Mouse (Mus musculus) heart, embryonic 16.5 days (tissue): ENCODE measurements around the gene Rap1a. TPM values are rescaled to one million over a fixed set of nuclear protein-coding genes. Genes with fewer than 3 reads are reported as not detected.
A peak's percentile ranks its signal among the peaks of the same experiment; 100 is the strongest.

ENCODE experiments used
- ATAC-seq: fragments of 200-750 bp; cut with Nextera tagmentation; replicated peaks from 2 replicates; pipeline ENCODE4 v1.8.0; 2017; ENCODE audit warnings: moderate number of reproducible peaks; ENCODE audit not compliant: insufficient read depth, low FRiP score; ENCODE audit errors: extremely low read depth
- H3K27ac ChIP-seq: fragments of 300-500 bp; sonication (generic); 2 replicates; pipeline ENCODE4 v1.5.1; 2014; ENCODE audit warnings: mild to moderate bottlenecking, low read length, control low read depth, moderate library complexity
- H3K27me3 ChIP-seq: fragments of 300-500 bp; sonication (generic); 2 replicates; pipeline ENCODE4 v1.6.1; 2014; ENCODE audit warnings: low read length, mixed read lengths; ENCODE audit not compliant: control insufficient read depth, insufficient read depth
- H3K36me3 ChIP-seq: fragments of 300-500 bp; sonication (generic); 2 replicates; pipeline ENCODE4 v1.6.1; 2014; ENCODE audit not compliant: control insufficient read depth, insufficient read depth
- H3K4me1 ChIP-seq: fragments of 300-500 bp; sonication (generic); 2 replicates; pipeline ENCODE4 v1.6.1; 2014; ENCODE audit warnings: low read length, mixed read lengths; ENCODE audit not compliant: control insufficient read depth, insufficient read depth
- H3K4me2 ChIP-seq: fragments of 300-500 bp; sonication (generic); 2 replicates; pipeline ENCODE4 v1.6.1; 2014; ENCODE audit warnings: low read depth, mild to moderate bottlenecking, control low read depth, low read length
- H3K4me3 ChIP-seq: fragments of 300-500 bp; sonication (generic); 2 replicates; pipeline ENCODE4 v1.5.1; 2014; ENCODE audit warnings: mild to moderate bottlenecking, control low read depth, low read length
- H3K9ac ChIP-seq: fragments of 300-500 bp; sonication (generic); 2 replicates; pipeline ENCODE4 v1.6.1; 2014; ENCODE audit warnings: low read length, control low read depth
- H3K9me3 ChIP-seq: fragments of 300-500 bp; sonication (generic); replicated peaks from 2 replicates; pipeline ENCODE4 v1.6.1; 2016; ENCODE audit warnings: low read length; ENCODE audit not compliant: control insufficient read depth
- WGBS: fragments of 180-500 bp; shearing (Covaris S2); extraction: QIAGEN DNeasy Blood & Tissue Kit; methylation state at CpG from one replicate; pipeline ENCODE4 v1.1.7; 2014; 5-methylcytosine and 5-hydroxymethylcytosine counted together
- polyA plus RNA-seq: library from polyadenylated mRNA; unstranded; fragments of >200 nt; fragmentation: Nextera tagmentation; extraction: Ambion mirVana; gene quantifications from 2 replicates; pipeline ENCODE4 v1.2.1, GENCODE M21; 2015

The Rap1a gene
- polyA plus RNA-seq, 1 experiment from 2014 or later, result 98.8 TPM

DNA sequence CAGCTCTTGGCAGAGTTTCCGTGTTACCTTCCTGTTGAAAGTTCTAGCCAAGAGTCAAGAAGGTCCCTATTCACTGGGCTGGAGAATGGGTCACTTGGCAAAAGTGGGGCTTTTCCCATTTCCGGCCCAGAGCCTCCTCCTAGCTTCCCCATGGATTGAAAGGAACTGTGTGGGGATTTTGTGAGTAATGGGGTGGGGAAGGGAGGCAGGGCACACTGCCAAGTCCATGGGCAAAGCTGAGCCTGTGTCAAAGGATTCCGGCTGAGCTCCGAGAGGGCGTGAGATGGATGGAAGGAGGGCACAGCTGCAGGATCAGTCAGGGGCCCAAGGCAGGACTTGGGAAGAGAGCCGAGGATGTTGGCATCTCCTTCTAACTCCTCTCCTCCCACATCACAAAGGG is 90.9 kb downstream of the Rap1a start:
- ATAC-seq, result peak; percentile 11; the same call in 1 of the 2 replicates
- H3K4me1 ChIP-seq, result peaks cover 21% of the 10 kb centered on the region
- H3K27ac ChIP-seq, result no peak overlapping the region
- no peaks in the 10 kb centered on the region for H3K36me3 ChIP-seq
- 30% methylated on average over 6 of the region's 6 CpGs for WGBS
- no peak overlapping the region for H3K4me2 ChIP-seq
- no peaks in the 10 kb centered on the region for H3K9me3 ChIP-seq
- H3K9ac ChIP-seq, result no peak overlapping the region
- no peak overlapping the region for H3K4me3 ChIP-seq
- H3K27me3 ChIP-seq, result no peaks in the 10 kb centered on the region

DNA sequence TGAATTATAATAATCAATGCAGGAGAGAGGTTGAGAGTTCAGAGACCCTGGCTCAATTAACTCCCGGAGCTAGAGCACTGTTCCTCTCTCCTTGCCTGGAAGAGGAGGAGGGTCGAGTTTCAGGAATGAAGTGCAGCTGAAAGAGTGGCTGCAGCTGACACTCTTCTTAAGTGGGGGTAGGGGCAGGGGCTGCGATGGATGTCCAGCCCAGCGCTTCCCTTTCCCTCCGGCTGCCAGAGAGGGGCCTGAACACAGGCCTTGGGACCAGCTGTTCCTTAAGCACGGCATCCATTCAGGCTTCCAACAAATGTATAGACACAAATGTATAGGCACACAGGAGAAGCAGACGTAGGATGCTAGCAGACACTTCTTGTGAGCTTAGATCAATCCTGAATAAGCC is 93.5 kb downstream of the Rap1a start:
- H3K4me3 ChIP-seq, result no peak overlapping the region
- no peaks in the 10 kb centered on the region for H3K36me3 ChIP-seq
- no peaks in the 10 kb centered on the region for H3K9me3 ChIP-seq
- H3K27me3 ChIP-seq, result no peaks in the 10 kb centered on the region
- no peak for ATAC-seq
- no peak overlapping the region for H3K9ac ChIP-seq
- 44% methylated on average over 7 of the region's 7 CpGs for WGBS
- no peak overlapping the region for H3K27ac ChIP-seq
- peaks cover 23% of the 10 kb centered on the region for H3K4me1 ChIP-seq
- no peak overlapping the region for H3K4me2 ChIP-seq

DNA sequence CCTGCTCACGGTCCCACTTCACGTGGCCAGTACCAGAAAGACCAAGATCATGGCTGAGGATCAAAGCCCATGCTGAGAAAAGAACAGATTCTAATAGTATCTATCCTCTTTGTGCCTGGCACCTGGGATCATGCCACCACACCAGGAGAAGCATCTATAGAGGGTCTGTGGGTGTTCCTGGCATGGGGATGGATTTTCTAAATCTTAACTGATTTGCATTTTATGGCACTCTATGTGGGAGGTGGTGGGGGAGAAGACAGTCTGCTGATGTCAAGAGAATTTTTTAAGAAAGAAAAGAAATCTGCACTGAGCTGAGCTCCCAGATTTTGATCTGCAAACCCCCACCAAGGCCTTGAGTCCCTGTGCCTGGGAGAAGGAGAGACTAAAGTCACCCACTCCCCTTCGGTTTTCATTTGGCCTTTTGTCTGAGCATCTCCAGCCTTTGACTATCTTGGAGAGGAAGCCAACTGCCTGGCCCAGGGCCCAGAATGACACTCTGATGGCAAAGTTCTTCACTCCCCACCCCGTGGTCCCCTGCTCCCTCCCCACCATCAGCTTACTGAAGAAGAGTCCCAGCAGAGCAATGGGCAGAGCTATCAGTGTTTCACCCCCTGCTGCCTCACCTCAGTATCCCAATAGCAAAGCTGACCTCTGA is 94.6 kb downstream of the Rap1a start:
- WGBS, result 37% methylated on average over 4 of the region's 4 CpGs
- Histone ChIP-seq H3K27ac (no peak overlapping the region), H3K36me3 (no peaks in the 10 kb centered on the region), H3K4me1 (peaks cover 30% of the 10 kb centered on the region), H3K4me3 (peak overlapping the region; percentile 68), H3K9ac (peak overlapping the region; percentile 4; the same call in 1 of the 2 replicates), H3K9me3 (no peaks in the 10 kb centered on the region), H3K27me3 (no peaks in the 10 kb centered on the region), H3K4me2 (peak overlapping the region; percentile 79)
- no peak for ATAC-seq

DNA sequence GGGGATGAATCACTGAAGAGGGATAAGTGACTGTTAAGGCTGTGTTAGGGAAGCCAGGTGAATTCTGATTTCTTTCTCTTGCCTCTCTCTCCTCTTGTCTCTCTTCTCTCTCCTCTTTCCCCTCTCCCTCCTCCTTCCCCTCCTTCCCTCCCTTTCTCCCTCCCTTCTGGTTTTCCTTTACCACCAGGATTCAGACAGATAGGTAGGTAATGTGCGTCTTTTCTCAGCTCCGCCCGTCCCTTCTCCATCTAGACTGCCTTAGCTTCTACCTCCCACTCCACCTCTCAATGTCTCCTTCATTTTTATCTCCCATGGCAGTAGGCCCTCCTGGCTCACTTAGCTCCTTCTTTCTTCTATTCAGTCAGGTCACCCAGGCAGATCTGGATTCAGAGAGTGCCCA is 95.6 kb downstream of the Rap1a start:
- Histone ChIP-seq H3K9ac (peak overlapping the region; percentile 81), H3K27ac (no peak overlapping the region), H3K4me3 (peak overlapping the region; percentile 68), H3K4me1 (peaks cover 38% of the 10 kb centered on the region), H3K36me3 (no peaks in the 10 kb centered on the region), H3K9me3 (no peaks in the 10 kb centered on the region), H3K4me2 (peak overlapping the region; percentile 79), H3K27me3 (no peaks in the 10 kb centered on the region)
- 39% methylated on average over 3 of the region's 3 CpGs for WGBS
- no peak for ATAC-seq

DNA sequence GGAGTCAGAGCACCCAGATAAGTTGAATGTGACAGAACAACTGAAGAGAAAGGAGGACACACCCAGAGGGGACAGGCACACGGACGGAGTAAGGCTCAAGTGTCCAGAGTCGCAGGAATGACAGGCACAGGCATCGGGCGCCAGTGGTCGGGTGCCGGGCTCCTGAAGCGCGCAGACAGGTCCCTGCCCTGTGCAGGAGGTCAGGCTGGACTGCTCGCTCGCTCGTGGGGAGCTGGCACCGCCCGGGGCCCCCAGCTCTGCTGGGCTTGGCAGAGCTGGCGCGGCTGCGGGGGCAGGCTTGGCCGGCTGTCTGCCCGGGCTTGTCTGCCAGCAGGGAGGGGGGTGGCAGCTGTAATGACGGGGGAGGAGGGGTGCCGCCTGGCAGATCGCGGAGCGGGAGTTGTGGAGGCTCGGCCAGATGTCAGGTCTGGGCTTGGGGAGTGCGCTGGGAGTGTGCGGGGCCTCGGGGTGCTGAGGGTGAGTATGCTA is 96.0 kb downstream of the Rap1a start:
- Histone ChIP-seq H3K4me2 (peak overlapping the region; percentile 79), H3K9me3 (no peaks in the 10 kb centered on the region), H3K27me3 (no peaks in the 10 kb centered on the region), H3K9ac (peak overlapping the region; percentile 81), H3K36me3 (no peaks in the 10 kb centered on the region), H3K4me1 (peaks cover 39% of the 10 kb centered on the region), H3K4me3 (peak overlapping the region; percentile 68), H3K27ac (peak overlapping the region; percentile 65)
- WGBS, result under 1% methylated on average over 28 of the region's 28 CpGs
- ATAC-seq, result peak; percentile 53

DNA sequence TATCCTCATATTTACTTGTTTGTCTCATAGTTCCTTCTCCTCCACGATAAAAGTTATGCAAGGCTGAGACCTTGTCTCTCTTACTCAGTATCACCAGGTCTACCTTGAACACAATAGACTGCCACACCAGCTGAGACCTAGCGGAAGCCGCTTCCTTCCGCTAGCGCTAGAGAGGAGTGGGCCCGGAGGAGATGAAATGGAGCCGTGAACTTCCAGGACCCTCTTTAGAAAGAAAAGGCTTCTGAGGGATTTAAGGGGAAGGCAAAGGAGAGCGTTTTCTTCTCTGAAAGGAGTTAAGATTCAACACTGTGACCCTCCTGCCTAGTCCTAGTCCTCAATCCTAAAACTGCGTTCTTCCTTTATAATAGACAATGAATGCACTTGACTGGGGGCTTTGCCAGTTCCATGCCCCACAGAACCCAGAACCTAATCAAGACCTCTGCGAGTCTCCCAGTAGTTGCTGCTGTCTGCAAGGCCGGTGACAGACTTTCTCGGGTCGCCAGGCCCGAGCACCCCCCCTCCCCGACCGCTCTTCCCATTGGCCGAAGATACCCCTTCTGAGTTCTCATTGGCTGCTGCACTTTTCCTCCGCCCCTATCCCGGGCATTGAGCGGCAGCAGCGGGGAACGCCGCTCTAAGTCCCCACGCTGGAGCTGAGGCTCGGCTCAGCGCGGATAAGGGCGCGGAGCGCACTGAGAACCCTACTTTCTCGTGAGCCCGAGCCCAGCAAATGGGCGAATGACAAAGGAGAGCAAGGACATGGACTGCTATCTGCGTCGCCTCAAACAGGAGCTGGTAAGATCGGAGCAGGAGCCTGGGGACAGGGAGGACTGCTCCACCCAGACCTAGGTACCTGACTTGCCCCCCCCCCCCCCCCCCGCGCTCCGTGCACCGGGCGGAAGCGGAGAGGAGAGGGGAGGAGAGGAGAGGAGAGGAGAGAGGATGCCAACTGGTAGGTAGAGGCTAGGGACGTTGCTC is 96.8 kb downstream of the Rap1a start, which contains the start of gene Inka2:
Gene Inka2, plus strand, starts transcription at position 569 of the 978 bp plus-strand sequence.
- Histone ChIP-seq H3K4me1 (peaks cover 45% of the 10 kb centered on the region), H3K36me3 (no peaks in the 10 kb centered on the region), H3K4me3 (peak within 1 kb of the TSS; percentile 68), H3K4me2 (peak within 1 kb of the TSS; percentile 79), H3K9me3 (no peaks in the 10 kb centered on the region), H3K9ac (peak within 1 kb of the TSS; percentile 81), H3K27ac (peak within 1 kb of the TSS; percentile 72), H3K27me3 (no peaks in the 10 kb centered on the region)
- WGBS, result 5% methylated on average over 41 of the region's 43 CpGs
- ATAC-seq, result peak; percentile 93

DNA sequence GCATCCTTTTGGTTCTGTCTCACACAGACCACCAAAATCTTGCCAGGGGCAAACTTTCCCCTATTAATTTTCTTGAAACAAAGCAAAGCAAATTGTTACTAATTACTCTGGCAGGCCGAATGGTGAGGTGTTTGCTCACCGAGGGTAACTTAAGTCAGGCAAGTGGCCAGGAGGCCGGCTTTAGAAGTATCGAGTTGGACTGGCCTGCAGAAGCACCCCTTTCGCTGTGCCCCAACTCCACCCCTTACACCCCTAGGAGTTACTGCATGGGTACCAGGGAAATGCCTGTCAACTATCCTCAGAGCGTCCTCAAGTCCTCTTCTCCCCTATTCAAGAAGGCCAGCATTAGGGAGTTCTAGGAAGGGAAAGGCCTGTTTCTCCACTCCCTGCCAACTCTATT is 97.6 kb downstream of the Rap1a start:
- Histone ChIP-seq H3K36me3 (no peaks in the 10 kb centered on the region), H3K27me3 (no peaks in the 10 kb centered on the region), H3K4me3 (no peak overlapping the region), H3K9me3 (no peaks in the 10 kb centered on the region), H3K9ac (no peak overlapping the region), H3K4me1 (peaks cover 51% of the 10 kb centered on the region), H3K4me2 (peak overlapping the region; percentile 79), H3K27ac (peak overlapping the region; percentile 72; the same call in 1 of the 2 replicates)
- WGBS, result 62% methylated on average over 6 of the region's 6 CpGs
- no peak for ATAC-seq

DNA sequence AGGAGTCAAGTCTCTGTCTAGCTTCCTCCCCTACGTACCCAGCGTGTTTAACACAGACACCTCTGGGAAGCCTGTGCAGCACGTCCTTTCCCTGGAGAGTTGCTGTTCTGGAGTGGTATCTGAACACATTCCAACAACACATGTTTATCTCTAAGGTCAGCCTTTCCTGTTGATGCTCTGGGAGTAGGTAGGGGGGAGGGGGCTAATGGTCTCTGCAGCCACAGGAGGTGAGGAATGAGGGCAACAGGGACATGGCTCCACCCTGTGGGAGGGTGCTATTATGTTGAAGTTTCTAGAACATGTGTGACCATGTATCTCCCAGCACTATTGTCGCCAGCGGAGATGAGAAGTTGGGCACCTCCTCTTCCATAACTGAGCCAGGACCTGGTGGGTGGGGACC is 99.7 kb downstream of the Rap1a start:
- peak; percentile 26; the same call in 1 of the 2 replicates for ATAC-seq
- Histone ChIP-seq H3K9me3 (no peaks in the 10 kb centered on the region), H3K4me3 (no peak overlapping the region), H3K9ac (no peak overlapping the region; the same call in 1 of the 2 replicates), H3K27me3 (no peaks in the 10 kb centered on the region), H3K27ac (peak overlapping the region; percentile 70), H3K4me1 (peaks cover 48% of the 10 kb centered on the region), H3K36me3 (no peaks in the 10 kb centered on the region), H3K4me2 (peak overlapping the region; percentile 39)
- WGBS, result 22% methylated on average over 5 of the region's 5 CpGs
